Mouse (Mus musculus) ES-Bruce4 (cell line): ENCODE measurements around the gene Bnip1. TPM values are rescaled to one million over a fixed set of nuclear protein-coding genes. Genes with fewer than 3 reads are reported as not detected.

Source experiments
- H3K27ac ChIP-seq: 2 replicates; pipeline ENCODE4 v1.5.1; 2012; ENCODE audit warnings: low read length, inconsistent platforms; ENCODE audit not compliant: insufficient read depth
- H3K27me3 ChIP-seq: 2 replicates; pipeline ENCODE4 v1.6.1; 2012; ENCODE audit warnings: mild to moderate bottlenecking, low read length, inconsistent platforms; ENCODE audit not compliant: control insufficient read depth, poor library complexity, insufficient read depth, severe bottlenecking
- H3K36me3 ChIP-seq: 2 replicates; pipeline ENCODE4 v1.6.1; 2012; ENCODE audit warnings: inconsistent platforms, mild to moderate bottlenecking, low read length, moderate library complexity; ENCODE audit not compliant: control insufficient read depth, poor library complexity, insufficient read depth, severe bottlenecking
- H3K4me1 ChIP-seq: one replicate; pipeline ENCODE4 v1.8.1; 2011; ENCODE audit warnings: low read length; ENCODE audit not compliant: control insufficient read depth, insufficient read depth
- H3K4me3 ChIP-seq: 2 replicates; pipeline ENCODE4 v1.5.1; 2011; ENCODE audit warnings: low read depth, mild to moderate bottlenecking, low read length
- H3K9ac ChIP-seq: 2 replicates; pipeline ENCODE4 v1.6.1; 2012; ENCODE audit warnings: low read depth, mild to moderate bottlenecking, inconsistent platforms; ENCODE audit not compliant: poor library complexity, severe bottlenecking
- H3K9me3 ChIP-seq: replicated peaks from 2 replicates; pipeline ENCODE4 v1.6.1; 2012; ENCODE audit warnings: mild to moderate bottlenecking, low read length, inconsistent platforms; ENCODE audit not compliant: control insufficient read depth, poor library complexity, insufficient read depth, severe bottlenecking
- CTCF ChIP-seq: IDR thresholded peaks from one replicate; pipeline ENCODE4 v1.8.1; 2011; ENCODE audit warnings: low read depth, low read length
- EP300 ChIP-seq: IDR thresholded peaks from 2 replicates; pipeline ENCODE4 v1.6.1; 2011; ENCODE audit warnings: low read depth, low read length; ENCODE audit not compliant: insufficient read depth
- POLR2A ChIP-seq: IDR thresholded peaks from one replicate; pipeline ENCODE4 v1.8.1; 2011; ENCODE audit warnings: low read length; ENCODE audit not compliant: insufficient read depth
- polyA plus RNA-seq: library from polyadenylated mRNA; stranded (reverse); fragments of >200 nt; gene quantifications from 2 replicates; pipeline ENCODE4 v1.2.4, GENCODE M21; 2011; ENCODE audit warnings: low read depth; ENCODE audit not compliant: missing spikeins, insufficient read depth, insufficient read length

Gene Bnip1
- polyA plus RNA-seq, 1 experiment = 28.9 TPM

- Histone ChIP-seq H3K9ac (peak overlapping the region; percentile 86), H3K27me3 (no peaks in the 10 kb centered on the region), H3K4me1 (peaks cover 2% of the 10 kb centered on the region), H3K36me3 (0 out of 2 replicates have a peak, but pooled peaks cover 7% of the 10 kb centered on the region), H3K9me3 (no peaks in the 10 kb centered on the region), H3K27ac (no peak overlapping the region), H3K4me3 (peak overlapping the region; percentile 93)
- TF ChIP-seq CTCF (no peak), EP300 (no peak), POLR2A (no peak)
Observed at GRCm38 (mm10) chr17:26781610-26782043, 761 bp downstream of the Bnip1 start.

DNA sequence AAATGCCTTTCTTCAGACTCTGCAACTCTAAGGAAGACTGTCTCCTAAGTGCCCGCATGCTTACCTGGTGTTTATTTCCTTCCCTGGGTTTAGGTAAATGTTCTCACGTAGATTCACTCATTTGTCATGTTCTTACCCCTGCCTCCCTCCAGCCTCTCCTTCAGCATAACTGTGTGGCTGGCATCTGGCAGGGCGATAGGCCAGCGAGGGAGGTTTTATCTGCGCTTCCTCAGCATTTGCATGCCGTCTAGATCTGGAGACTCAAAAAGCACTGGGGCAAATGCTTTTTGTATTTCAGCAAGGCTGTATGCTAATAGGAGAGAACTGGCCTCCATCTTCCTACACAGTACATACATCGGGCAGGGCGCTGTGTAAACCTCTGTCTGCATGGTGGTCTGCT, 3.7 kb downstream of the Bnip1 start:
- H3K9me3 ChIP-seq = no peaks in the 10 kb centered on the region
- peaks cover 2% of the 10 kb centered on the region for H3K4me1 ChIP-seq
- no peak overlapping the region for H3K27ac ChIP-seq
- no peak overlapping the region for H3K4me3 ChIP-seq
- H3K36me3 ChIP-seq = 0 out of 2 replicates have a peak, but pooled peaks cover 7% of the 10 kb centered on the region
- H3K27me3 ChIP-seq = no peaks in the 10 kb centered on the region
- H3K9ac ChIP-seq = no peak overlapping the region
- TF ChIP-seq EP300 (no peak), CTCF (no peak), POLR2A (no peak)

- TF ChIP-seq CTCF = no peak
- TF ChIP-seq EP300 = no peak
- Histone ChIP-seq H3K9me3 (no peaks in the 10 kb centered on the region), H3K27me3 (no peaks in the 10 kb centered on the region), H3K27ac (no peak overlapping the region), H3K4me3 (no peak overlapping the region), H3K9ac (no peak overlapping the region), H3K4me1 (no peaks in the 10 kb centered on the region), H3K36me3 (0 out of 2 replicates have a peak, but pooled peaks cover 7% of the 10 kb centered on the region)
Observed at GRCm38 (mm10) chr17:26786586-26786985, 5.7 kb downstream of the Bnip1 start.

GRCm38 (mm10) chr17:26788986-26789385, 8.1 kb downstream of the Bnip1 start:
- Histone ChIP-seq H3K36me3 (peaks cover 4% of the 10 kb centered on the region; the same call in 1 of the 2 replicates), H3K4me3 (no peak overlapping the region), H3K27me3 (no peaks in the 10 kb centered on the region), H3K9me3 (no peaks in the 10 kb centered on the region), H3K27ac (no peak overlapping the region), H3K9ac (no peak overlapping the region), H3K4me1 (no peaks in the 10 kb centered on the region)
- TF ChIP-seq CTCF (no peak), EP300 (no peak), POLR2A (no peak)

DNA sequence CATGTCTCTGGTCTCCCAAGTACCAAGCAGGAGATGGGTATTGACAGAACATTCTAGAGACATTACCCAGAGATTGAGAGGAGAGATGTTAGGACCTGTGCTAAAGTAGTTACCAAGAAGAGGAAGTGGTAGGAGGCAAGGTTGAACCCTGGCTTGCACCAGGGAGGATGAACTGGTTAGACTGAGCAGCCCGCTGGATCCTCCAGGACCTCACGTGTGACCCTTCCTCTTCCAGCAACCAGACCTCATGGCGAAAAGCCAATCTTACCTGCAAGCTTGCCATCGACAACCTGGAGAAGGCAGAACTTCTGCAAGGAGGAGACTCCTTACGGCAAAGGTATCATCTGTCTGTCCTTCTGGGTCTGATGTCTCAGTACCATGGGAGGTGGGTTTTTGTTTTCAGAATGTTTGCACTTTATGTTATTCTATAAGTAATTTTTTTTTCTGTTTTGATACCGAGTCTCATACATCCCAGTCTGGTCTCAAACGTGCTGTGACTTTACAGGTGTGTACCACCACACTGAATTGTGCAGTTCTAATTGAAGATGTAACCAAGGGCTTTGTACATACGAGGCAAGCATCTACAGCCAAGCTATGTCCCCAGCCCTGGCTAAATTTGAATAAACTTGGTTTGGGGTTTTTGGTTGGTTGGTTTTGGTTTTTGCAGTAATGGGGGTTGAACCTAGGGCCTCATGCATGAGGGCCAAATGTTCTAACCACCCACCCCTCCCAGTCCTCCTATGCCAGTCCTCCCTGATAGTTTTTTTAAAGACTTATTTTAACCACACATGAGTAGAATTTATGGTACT, 8.8 kb downstream of the Bnip1 start:
- Histone ChIP-seq H3K4me3 (no peak overlapping the region), H3K27ac (no peak overlapping the region), H3K9ac (no peak overlapping the region), H3K9me3 (no peaks in the 10 kb centered on the region), H3K36me3 (peaks cover 4% of the 10 kb centered on the region; the same call in 1 of the 2 replicates), H3K4me1 (no peaks in the 10 kb centered on the region), H3K27me3 (no peaks in the 10 kb centered on the region)
- TF ChIP-seq POLR2A (no peak), CTCF (no peak), EP300 (no peak)
